Mouse (Mus musculus) cortical plate, adult 2 months (tissue): ENCODE measurements at regions not wholly inside any gene's neighbourhood (a gene's known extent, or its start where the extent isn't known, plus 50 kb on each side); places are given as distances from the start of the nearest gene placed in this dataset.

Experiments
- CTCF ChIP-seq: fragments of 200-500 bp; IDR thresholded peaks from 2 replicates; pipeline ENCODE4 v1.5.1; 2011; ENCODE audit warnings: mild to moderate bottlenecking, control low read depth, low read length; ENCODE audit not compliant: insufficient read depth; ENCODE audit errors: extremely low read depth
- POLR2A ChIP-seq: fragments of 200-500 bp; IDR thresholded peaks from 2 replicates; pipeline ENCODE4 v1.6.1; 2011; ENCODE audit warnings: mild to moderate bottlenecking, low read length, control low read depth; ENCODE audit not compliant: insufficient read depth; ENCODE audit errors: extremely low read depth

- TF ChIP-seq POLR2A (no peak), CTCF (no peak)
Observed at GRCm38 (mm10) chr3:120823536-120823935, 348.0 kb downstream of the Rwdd3 start.
